Comparison of ENCODE assay signal across 10 mouse cellular contexts in the genomic region with DNA sequence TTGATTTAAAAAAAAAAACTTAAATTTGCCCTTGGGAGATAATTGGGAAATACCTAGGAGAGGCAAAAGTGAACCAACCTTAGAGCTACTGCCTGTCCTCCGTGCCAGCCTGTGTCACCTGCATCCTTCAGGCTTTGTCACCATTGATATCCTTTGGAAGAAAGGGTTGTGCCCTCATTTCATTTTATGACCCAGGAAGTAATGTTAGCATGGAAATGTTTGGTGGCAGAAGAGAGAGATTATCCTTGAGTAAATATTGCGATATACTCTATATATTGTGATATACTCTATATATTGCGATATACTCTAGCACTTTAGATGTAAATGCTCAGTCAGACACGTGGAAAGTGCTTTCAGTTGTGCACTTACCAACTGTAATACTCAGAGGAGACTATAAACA. TPM values are rescaled to one million over a fixed set of nuclear protein-coding genes. Genes with fewer than 3 reads are reported as not detected.
DNase-seq lines count a peak whose midpoint lies in the region; ATAC-seq lines count a peak whose summit lies in the region.
"Had no signal": no experiment of that assay in that cellular context is flagged by ENCODE, and none has a peak within 500 bp of the region (broad histone marks: within the 10 kb centered on the region; RNA-seq: fewer than 3 reads in every experiment).

No protein-coding gene starts in this region.

- no peaks in the 10 kb centered on the region; the same call in 1 of the 2 replicates for H3K9me3 ChIP-seq in heart, embryonic 13.5 days
- H3K9me3 ChIP-seq in embryonic facial prominence, embryonic 13.5 days = no peaks in the 10 kb centered on the region
- H3K9me3 ChIP-seq in hindbrain, embryonic 14.5 days (ENCODE audit: control insufficient read depth, low read length) = no peaks in the 10 kb centered on the region
- H3K9me3 ChIP-seq in midbrain, embryonic 15.5 days = no peaks in the 10 kb centered on the region

- H3K36me3 ChIP-seq in heart, embryonic 13.5 days = peaks cover 75% of the 10 kb centered on the region
- peaks cover 66% of the 10 kb centered on the region for H3K36me3 ChIP-seq in embryonic facial prominence, embryonic 13.5 days
- peaks cover 50% of the 10 kb centered on the region for H3K36me3 ChIP-seq in hindbrain, embryonic 14.5 days (replicated peaks; ENCODE audit: control insufficient read depth, insufficient read depth)
- H3K36me3 ChIP-seq in midbrain, embryonic 15.5 days (replicated peaks) = 0 out of 2 replicates have a peak, but pooled peaks cover 10% of the 10 kb centered on the region

- WGBS in heart, embryonic 13.5 days = 81% methylated on average over 4 of the region's 4 CpGs
- WGBS in embryonic facial prominence, embryonic 13.5 days = 85% methylated on average over 4 of the region's 4 CpGs
- 70% methylated on average over 4 of the region's 4 CpGs for WGBS in hindbrain, embryonic 14.5 days
- 72% methylated on average over 4 of the region's 4 CpGs for WGBS in midbrain, embryonic 15.5 days

- ATAC-seq in heart, embryonic 13.5 days (ENCODE audit: extremely low read depth, insufficient number of reproducible peaks, low FRiP score, low TSS enrichment) = no peak
- ATAC-seq in embryonic facial prominence, embryonic 13.5 days (ENCODE audit: insufficient number of reproducible peaks, insufficient read depth, low FRiP score, low TSS enrichment, low read depth) = no peak
- ATAC-seq in hindbrain, embryonic 14.5 days (ENCODE audit: low FRiP score) = no peak
- no peak for ATAC-seq in midbrain, embryonic 15.5 days (replicated peaks)

- DNase-seq in heart, adult 18-20 months = no peak
- no peak for DNase-seq in hindbrain, embryonic 14.5 days (ENCODE audit: low spot score)
- no peak for DNase-seq in gastrocnemius, postnatal 36 days
- DNase-seq in left cerebral cortex, adult 9 months (ENCODE audit: low spot score in 2 of 2) = no peak
- DNase-seq in MN1 (ENCODE audit: low spot score) = no peak
- DNase-seq: gastrocnemius, postnatal 14 days; layer of hippocampus, adult 9-11 months had no signal

- peaks cover 46% of the 10 kb centered on the region for H3K4me1 ChIP-seq in heart, embryonic 13.5 days
- peaks cover 52% of the 10 kb centered on the region for H3K4me1 ChIP-seq in embryonic facial prominence, embryonic 13.5 days
- peaks cover 73% of the 10 kb centered on the region for H3K4me1 ChIP-seq in hindbrain, embryonic 14.5 days (replicated peaks; ENCODE audit: control insufficient read depth, insufficient read depth, low read length)
- H3K4me1 ChIP-seq in midbrain, embryonic 15.5 days = peaks cover 79% of the 10 kb centered on the region

- H3K9ac ChIP-seq in heart, embryonic 13.5 days = no peak overlapping the region
- no peak overlapping the region for H3K9ac ChIP-seq in embryonic facial prominence, embryonic 13.5 days
- peak overlapping the region; percentile 44 for H3K9ac ChIP-seq in hindbrain, embryonic 14.5 days
- H3K9ac ChIP-seq in midbrain, embryonic 15.5 days = no peak overlapping the region

- no peaks in the 10 kb centered on the region for H3K27me3 ChIP-seq in heart, embryonic 13.5 days (replicated peaks)
- H3K27me3 ChIP-seq in embryonic facial prominence, embryonic 13.5 days = no peaks in the 10 kb centered on the region
- no peaks in the 10 kb centered on the region for H3K27me3 ChIP-seq in hindbrain, embryonic 14.5 days (ENCODE audit: control insufficient read depth, insufficient read depth, low read length)
- no peaks in the 10 kb centered on the region for H3K27me3 ChIP-seq in midbrain, embryonic 15.5 days (replicated peaks)

- no peak overlapping the region for H3K27ac ChIP-seq in heart, embryonic 13.5 days (replicated peaks)
- no peak overlapping the region for H3K27ac ChIP-seq in embryonic facial prominence, embryonic 13.5 days
- H3K27ac ChIP-seq in hindbrain, embryonic 14.5 days = no peak overlapping the region
- no peak overlapping the region for H3K27ac ChIP-seq in midbrain, embryonic 15.5 days

- intact Hi-C loops in gastrocnemius, postnatal 36 days (cut with DNase I) = no loop called here

- H3K4me3 ChIP-seq in heart, embryonic 13.5 days = no peak overlapping the region
- peak overlapping the region; percentile 24; the same call in 1 of the 2 replicates for H3K4me3 ChIP-seq in embryonic facial prominence, embryonic 13.5 days
- peak overlapping the region; percentile 34 for H3K4me3 ChIP-seq in hindbrain, embryonic 14.5 days (replicated peaks; ENCODE audit: low read length)
- H3K4me3 ChIP-seq in midbrain, embryonic 15.5 days = peak overlapping the region; percentile 35

- H3K4me2 ChIP-seq in heart, embryonic 13.5 days = peak overlapping the region; percentile 53
- peak overlapping the region; percentile 58 for H3K4me2 ChIP-seq in embryonic facial prominence, embryonic 13.5 days
- H3K4me2 ChIP-seq in hindbrain, embryonic 14.5 days (replicated peaks) = peak overlapping the region; percentile 86
- H3K4me2 ChIP-seq in midbrain, embryonic 15.5 days = peak overlapping the region; percentile 84

RNA-seq across cellular contexts. Expression of gene Tsc22d1, which starts 6.4 kb away (rescaled TPM):
- 332 and 334 TPM in 2 replicates for polyA plus RNA-seq in heart, embryonic 13.5 days (2015; fragmentation: Nextera tagmentation; extraction: Ambion mirVana)
- 100 to 1,000 TPM; 389 to 414 TPM for total RNA-seq in heart, adult 18-20 months (2021)
- 501 and 535 TPM in 2 replicates for polyA plus RNA-seq in embryonic facial prominence, embryonic 13.5 days (2015; fragmentation: Nextera tagmentation; extraction: Ambion mirVana)
- 891 and 894 TPM in 2 replicates for polyA plus RNA-seq in hindbrain, embryonic 14.5 days (2014; fragmentation: Nextera tagmentation; extraction: Ambion mirVana)
- polyA plus RNA-seq in midbrain, embryonic 15.5 days (2015; fragmentation: Nextera tagmentation; extraction: Ambion mirVana) = 792 and 811 TPM in 2 replicates
- total RNA-seq in gastrocnemius, postnatal 36 days (2021) = 10 to 100 TPM; 91.9 to 99.3 TPM
